Mouse (Mus musculus) monocyte, adult 2 months (primary cell): Measurements from ENCODE around the gene Ntrk2.

Source experiments
- DNase-seq, 2 experiments: peaks; one replicate each; pipeline ENCODE4 v3.0.0; 2022; ENCODE audit warnings: low spot score in 2 of 2, low read depth in 1 of 2

Gene Ntrk2

DNA sequence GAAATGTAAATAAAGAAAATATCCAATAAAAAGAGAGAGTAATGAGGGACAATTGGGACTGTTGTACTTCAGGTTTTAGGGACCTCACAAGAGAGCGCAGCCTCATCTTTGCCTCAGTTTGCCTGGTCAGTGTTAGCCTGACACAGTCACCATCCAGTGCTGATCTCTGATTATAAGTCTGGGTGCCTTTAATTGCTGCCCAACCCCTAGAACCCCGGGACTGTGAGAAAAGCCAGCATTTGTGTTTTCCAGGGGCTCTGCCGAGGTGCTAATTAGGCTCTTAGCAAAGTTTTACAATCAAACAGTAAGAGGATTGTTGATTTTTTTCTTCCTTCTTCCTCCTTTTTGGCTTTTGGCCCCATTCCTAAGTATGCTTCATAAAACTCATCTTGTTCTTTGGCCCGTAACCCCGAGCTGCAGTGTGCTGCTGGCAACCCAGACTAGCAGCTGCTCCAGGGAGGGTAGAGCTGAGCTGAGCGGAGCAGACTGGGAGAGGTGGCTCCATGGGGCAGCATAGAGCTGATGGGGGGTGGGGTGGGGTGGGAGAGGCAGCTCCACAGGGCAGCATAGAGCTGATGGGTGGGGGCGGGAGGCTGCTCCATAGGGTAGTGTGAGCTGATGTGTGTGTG is 34.5 kb downstream of the Ntrk2 start:
- no peak for DNase-seq

GRCm38 (mm10) chr13:58843826-58844225 is 37.5 kb downstream of the Ntrk2 start:
- no peak for DNase-seq

DNA sequence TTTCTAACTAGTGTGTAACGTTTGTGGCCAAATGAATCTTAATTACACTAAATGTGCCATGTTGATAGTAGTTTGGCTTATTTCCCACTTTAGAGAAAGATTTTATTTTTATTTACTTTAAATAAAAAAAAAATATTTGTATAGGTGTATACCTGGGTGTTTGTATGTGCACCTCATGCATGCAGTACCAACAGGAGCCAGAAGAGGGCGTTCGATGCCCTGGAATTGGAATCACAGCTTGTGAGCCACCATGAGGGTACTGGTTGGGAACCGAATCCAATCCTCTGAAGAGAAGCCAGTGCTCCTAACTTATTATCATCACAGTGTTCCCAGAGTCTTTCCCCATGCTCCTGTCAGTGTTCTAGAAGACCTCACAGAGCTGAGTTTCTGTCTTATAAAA is 42.2 kb downstream of the Ntrk2 start:
- DNase-seq: no peak

- no peak for DNase-seq
Measured at GRCm38 (mm10) chr13:58853685-58854084, 47.3 kb downstream of the Ntrk2 start.

DNA sequence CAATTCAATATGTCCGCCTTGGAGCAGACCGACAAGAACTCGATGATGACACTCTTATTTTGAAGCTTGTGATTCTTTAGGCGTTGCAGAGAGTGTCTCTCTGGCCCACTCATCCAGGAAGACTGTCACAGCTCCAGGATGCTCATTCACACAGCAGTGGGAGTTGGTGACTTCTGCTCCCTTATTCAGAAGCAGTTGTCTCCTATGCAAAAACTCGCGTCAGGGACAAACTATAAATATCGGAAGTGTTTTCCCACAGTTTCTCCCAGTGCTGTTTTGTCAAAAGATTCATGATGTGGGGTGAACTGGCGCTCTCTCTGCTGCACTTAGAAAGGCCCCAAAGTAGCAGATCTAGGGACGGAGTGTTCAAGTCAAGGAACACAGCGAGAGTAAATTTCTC is 59.9 kb downstream of the Ntrk2 start:
- no peak for DNase-seq

DNA sequence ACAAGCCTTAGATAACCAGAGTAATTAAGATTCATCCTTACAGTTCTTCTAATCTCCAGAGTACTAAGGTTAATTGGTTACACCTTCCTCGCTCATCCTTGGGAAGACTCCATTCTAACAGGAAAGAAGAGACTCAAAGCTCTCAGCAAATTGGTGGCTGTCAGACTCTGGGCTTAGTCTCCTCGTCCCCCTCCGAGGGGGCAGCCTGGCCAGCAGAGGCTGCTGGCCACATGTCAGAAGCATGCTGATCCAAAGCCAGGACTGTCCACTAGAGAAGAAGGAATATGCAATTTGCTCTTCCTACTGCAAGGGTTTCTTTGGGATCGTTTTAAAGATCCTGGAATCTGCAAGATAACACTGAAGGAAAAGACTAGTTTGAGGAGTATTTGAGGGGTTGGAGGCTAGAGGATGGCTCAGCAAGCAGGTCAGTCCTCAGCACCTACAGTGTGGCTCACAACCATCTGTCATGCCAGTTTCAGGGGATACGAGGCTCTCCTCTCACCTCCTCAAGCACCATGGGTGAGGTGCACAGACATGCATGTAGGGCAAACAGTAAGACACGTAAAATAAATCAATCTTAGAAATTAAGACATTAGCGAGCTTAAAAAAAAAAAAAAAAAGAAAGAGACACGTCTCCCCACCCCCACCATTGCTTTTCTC is 60.5 kb downstream of the Ntrk2 start:
- DNase-seq: no peak

GRCm38 (mm10) chr13:58882468-58882867 is 76.1 kb downstream of the Ntrk2 start:
- no peak for DNase-seq

GRCm38 (mm10) chr13:58882916-58883315 is 76.5 kb downstream of the Ntrk2 start:
- DNase-seq: no peak

GRCm38 (mm10) chr13:58886108-58886507 is 79.7 kb downstream of the Ntrk2 start:
- no peak for DNase-seq

DNA sequence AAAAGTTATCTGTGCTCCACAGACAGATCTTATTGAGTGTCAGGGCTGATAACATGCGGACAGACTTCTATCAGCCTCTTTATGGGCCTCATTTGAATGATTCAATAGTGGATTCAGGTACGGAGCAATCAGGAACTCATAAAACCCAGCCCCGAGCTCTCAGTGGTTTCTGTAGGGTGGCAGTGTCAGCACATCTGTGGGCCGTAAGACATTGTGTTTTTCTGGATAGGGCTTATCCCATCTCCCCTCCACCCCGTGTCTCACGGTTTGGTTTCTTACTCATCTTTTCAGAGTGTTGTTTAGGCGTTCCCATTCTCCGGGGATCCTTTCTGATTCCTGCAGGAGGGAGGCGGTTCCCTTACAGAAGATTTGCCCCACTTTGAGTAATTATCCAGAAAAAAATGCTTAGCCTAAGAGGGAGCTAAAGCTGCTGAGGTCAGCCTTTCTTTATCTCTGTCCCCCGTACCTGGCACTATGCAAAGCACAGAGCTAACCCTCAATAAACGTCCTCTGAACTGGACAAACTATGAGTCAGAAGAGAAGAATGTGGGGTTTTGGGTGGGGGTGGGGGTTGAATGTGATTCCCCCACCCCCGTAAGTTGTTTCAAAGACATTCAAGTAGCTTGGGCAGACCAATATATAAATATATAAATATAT is 90.0 kb downstream of the Ntrk2 start:
- no peak for DNase-seq

DNA sequence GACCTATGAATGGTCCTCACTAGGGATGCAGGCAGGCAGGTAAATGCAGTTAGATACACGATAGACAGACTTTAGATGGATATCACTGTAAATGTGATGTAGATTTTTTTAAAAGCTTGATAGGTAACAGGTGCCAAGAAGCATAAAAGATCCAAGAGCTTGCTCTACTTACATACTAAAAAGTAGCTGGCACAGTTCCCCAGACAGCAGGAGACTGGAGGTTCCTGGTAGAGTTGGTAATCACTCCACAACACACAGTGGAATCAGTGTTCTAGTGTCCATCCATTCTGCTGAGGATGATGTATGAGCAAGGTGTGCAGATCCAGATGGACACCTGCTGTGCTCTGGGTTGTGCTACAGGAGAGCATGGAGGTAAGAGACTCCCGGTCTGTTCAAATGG is 93.0 kb downstream of the Ntrk2 start:
- DNase-seq: no peak

DNA sequence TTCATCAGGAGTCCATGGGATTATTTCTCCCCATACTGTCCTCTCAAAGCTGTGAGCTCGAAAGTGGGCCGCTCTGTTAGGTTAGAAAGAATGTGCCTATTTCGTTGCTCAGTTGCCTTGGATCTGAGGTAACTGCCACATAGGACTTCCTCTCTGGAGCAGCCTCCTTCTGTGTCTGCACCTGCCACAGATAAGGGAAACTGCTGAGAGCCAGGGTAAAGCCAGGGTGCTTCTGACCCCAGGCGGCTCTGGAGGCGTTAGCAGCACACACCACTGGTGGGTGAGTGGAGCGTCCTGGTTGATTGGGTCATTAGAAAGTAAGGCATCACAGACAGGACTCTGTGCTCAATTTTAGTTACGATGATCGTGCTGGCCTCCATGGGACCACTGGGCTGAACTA is 95.9 kb downstream of the Ntrk2 start:
- DNase-seq: no peak

DNA sequence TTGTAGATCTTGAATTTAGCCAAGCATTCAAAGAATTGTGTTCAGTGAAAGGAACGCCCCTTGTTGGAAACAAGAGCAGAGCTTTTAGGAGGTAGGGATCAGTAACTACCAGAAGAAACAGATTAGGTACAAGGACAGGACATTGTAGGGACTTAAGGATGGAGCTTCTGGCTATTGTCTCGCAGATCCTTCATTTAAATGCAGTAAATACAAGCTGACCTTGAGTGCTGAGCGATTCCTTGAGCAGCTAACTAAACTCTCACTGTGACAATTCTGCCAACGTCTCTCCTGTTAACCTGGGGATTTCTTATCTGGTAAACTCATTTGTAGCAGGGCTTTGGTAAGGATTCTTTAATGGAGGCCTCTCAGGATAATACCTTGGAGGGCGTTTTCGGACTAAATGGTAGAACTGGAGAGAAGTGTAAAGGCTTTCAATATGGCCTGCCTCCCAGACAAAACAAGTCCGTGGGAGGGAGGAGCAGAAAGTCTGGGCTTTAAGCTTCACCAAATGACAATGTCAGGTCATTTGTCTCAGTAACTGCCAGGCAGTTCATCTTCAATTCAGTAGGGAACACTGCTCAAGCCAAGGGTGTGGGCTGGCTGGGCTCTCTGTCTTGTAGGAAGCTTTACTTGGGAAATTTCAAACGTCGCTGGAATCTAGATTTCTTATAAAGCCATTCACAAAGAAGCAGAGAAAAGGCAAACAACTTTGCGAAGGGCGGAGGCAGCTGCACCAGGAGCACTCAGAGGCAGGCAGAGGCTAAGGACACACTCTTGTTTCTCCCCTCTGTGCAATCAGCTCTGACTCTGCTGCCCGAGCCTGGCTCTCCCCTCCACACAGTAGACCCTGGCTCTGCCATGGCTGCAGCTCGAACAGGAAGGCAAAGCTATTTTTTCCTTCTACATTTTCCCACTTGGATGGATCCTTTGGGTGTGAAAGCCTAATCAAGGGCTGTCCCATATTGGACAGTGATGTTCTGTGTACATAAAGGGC is 98.7 kb downstream of the Ntrk2 start:
- no peak for DNase-seq

GRCm38 (mm10) chr13:58911936-58912335 is 105.6 kb downstream of the Ntrk2 start:
- no peak for DNase-seq

DNA sequence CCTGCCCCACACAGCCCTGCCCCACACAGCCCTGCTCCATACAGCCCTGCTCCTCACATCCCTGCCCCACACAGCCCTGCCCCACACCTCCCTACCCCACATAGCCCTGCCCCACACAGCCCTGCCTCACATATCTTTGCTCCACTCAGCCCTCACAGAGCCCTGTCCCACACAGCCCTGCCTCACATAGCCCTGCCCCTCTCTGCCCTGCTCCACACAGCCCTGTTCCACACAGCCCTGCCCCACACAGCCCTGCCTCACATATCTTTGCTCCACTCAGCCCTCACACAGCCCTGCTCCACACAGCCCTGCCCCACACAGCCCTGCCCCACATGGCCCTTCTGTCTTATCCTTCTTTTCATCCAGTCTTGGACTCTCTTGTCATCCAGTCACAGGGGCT is 106.2 kb downstream of the Ntrk2 start:
- DNase-seq: no peak

- DNase-seq: no peak
Measured at GRCm38 (mm10) chr13:58914061-58914814, 107.9 kb downstream of the Ntrk2 start.

GRCm38 (mm10) chr13:58916348-58916747 is 110.0 kb downstream of the Ntrk2 start:
- no peak for DNase-seq

GRCm38 (mm10) chr13:58920241-58920640 is 113.9 kb downstream of the Ntrk2 start:
- DNase-seq: no peak

DNA sequence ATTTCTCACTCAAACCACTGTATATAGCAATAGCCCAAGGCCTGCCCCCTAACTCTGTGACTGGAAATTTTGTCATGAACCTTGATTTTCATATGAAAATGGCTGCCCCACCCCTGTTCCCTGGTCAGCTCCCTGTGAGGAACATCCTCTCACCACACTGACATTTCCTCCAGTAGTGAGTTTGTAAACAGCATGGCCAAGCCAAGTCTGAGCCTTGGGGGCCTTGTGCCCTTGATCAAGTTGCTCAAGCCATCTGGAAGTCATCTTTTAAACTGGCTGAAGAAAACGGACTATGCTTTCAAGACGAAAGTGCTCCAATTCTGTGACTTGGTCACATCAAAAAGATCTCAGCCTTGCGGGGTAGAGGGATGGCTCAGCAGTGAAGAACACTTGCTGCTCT is 114.9 kb downstream of the Ntrk2 start:
- DNase-seq: no peak

- DNase-seq: no peak
Measured at GRCm38 (mm10) chr13:58921705-58922104, 115.3 kb downstream of the Ntrk2 start.

DNA sequence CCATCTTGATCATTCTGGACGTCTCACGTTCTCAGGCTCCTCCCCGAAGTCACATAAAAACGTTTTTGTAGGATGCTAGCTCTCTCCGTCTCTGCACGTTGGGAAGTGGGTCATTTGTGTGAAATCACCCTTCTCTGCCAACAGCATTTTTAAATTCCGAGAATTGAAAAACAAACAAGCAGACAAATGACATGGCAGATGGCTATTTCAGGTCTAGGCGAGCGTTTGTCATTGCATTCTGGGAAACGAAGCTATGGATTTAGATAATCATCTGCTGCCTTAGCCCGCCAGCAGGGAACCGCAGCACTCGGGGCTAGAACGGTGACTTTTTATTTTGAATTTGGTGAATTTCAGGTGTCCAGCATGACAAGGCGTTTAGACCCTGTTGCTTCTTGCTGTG is 115.8 kb downstream of the Ntrk2 start:
- DNase-seq: no peak
